Mouse (Mus musculus): ENCODE data around the gene Klc1. TPM values are rescaled to one million over a fixed set of nuclear protein-coding genes. Genes with fewer than 3 reads are reported as not detected.

The Klc1 gene
- polyA plus RNA-seq, 1 experiment from 2014 or later: 430 TPM

DNA sequence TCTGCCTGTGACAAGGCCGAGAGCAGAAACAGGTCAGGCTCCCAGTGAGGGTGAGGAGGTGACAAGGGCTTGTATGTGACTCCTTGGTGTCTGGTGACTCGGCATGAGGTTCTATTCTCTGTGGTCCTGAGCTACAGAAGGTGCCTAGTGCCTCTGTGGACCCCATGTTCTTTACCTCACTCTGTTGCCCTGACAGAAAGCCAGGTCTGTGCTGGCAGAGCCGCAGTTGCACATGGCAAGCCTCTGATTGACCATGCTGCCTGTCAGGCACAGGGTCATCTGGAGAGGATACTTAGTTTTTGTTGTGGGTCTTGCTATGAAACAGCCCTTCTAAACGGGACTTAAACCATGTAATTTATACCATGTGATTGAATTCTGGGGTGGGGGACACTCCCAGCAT lies 63.3 kb downstream of the Klc1 start:
- H3K4me3 ChIP-seq: no peak overlapping the region
- no peaks in the 10 kb centered on the region for H3K9me3 ChIP-seq (replicated peaks)
- no peak for ATAC-seq (ENCODE audit: low FRiP score)
- H3K9ac ChIP-seq: no peak overlapping the region
- no peaks in the 10 kb centered on the region for H3K27me3 ChIP-seq
- peaks cover 40% of the 10 kb centered on the region for H3K36me3 ChIP-seq
- WGBS: 68% methylated on average over 4 of the region's 4 CpGs
- no peak overlapping the region for H3K4me2 ChIP-seq (replicated peaks)
- H3K4me1 ChIP-seq: peaks cover 14% of the 10 kb centered on the region
- H3K27ac ChIP-seq: no peak overlapping the region

DNA sequence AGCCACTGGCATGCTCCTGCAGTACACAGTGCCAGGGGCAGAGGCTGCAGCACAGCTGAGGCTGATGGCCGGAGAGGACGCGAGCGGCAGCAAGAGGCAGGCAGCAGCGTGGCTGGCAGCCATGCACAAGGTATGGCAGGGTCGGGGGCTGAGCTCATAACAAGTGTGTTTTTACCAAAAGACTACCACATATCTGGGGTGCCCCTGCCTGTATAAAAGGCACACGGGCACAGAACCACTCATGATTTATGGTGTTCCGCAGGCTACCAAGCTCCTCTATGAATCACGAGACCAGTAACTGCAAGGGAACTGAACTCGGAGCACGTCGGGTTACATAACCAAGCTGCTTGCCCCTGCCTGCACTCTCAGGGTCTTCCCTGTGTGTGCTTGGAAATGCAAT lies 68.9 kb downstream of the Klc1 start:
- ATAC-seq (ENCODE audit: low FRiP score): no peak
- Histone ChIP-seq H3K36me3 (peaks cover 83% of the 10 kb centered on the region), H3K4me1 (no peaks in the 10 kb centered on the region), H3K27ac (no peak overlapping the region), H3K9me3 (replicated peaks) (no peaks in the 10 kb centered on the region), H3K9ac (no peak overlapping the region), H3K27me3 (no peaks in the 10 kb centered on the region), H3K4me2 (replicated peaks) (no peak overlapping the region), H3K4me3 (no peak overlapping the region)
- WGBS: 95% methylated on average over 12 of the region's 12 CpGs

DNA sequence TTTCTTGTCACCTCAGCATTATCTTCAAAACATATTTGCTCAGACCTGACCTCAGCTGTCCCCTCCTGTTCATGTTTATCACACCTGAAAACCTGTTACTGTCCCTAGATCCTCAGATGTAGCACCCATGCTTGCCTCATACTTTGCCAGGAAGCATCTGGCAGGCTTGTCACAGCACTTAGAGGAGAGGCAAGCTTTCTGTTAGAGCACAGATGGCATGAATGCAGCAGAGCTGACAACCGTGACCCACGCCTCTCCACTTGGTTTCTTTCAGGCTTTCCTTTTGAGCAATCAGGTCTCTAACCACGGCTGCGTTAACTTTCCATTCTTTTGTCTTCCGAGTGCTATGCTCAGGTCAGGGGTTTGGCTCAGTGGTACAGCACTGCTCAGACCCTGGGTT lies 70.8 kb downstream of the Klc1 start:
- peaks cover 86% of the 10 kb centered on the region for H3K36me3 ChIP-seq
- no peaks in the 10 kb centered on the region for H3K27me3 ChIP-seq
- 57% methylated on average over 5 of the region's 5 CpGs for WGBS
- H3K4me1 ChIP-seq: no peaks in the 10 kb centered on the region
- no peak overlapping the region for H3K4me3 ChIP-seq
- ATAC-seq (ENCODE audit: low FRiP score): peak; percentile 63
- no peak overlapping the region for H3K9ac ChIP-seq
- no peaks in the 10 kb centered on the region for H3K9me3 ChIP-seq (replicated peaks)
- H3K27ac ChIP-seq: peak overlapping the region; percentile 45; the same call in 1 of the 2 replicates
- no peak overlapping the region for H3K4me2 ChIP-seq (replicated peaks)

DNA sequence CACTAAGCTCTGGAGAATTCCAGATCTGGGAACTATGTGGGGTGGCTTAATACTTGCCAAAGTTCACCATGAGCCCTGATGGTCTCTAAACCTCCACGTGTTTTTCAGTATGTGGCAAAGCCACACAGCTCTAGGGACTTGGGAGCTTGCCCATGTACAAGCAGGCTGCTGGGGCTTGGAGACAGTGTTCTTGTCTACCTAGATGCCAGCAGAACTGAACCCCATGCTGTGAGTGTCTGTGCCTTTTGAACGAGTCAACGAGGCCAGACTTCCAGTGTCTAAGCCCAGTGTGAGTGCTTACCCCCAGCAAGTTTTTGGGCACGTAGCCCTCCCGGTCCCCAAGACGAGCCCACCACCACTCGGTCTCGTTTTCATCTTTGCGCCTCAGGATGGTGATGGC lies 71.3 kb downstream of the Klc1 start:
- Histone ChIP-seq H3K9ac (no peak overlapping the region), H3K27me3 (no peaks in the 10 kb centered on the region), H3K36me3 (peaks cover 84% of the 10 kb centered on the region), H3K4me3 (no peak overlapping the region), H3K27ac (peak overlapping the region; percentile 45; the same call in 1 of the 2 replicates), H3K4me1 (no peaks in the 10 kb centered on the region), H3K4me2 (replicated peaks) (no peak overlapping the region), H3K9me3 (replicated peaks) (no peaks in the 10 kb centered on the region)
- no peak for ATAC-seq (ENCODE audit: low FRiP score)
- WGBS: 89% methylated on average over 9 of the region's 9 CpGs

DNA sequence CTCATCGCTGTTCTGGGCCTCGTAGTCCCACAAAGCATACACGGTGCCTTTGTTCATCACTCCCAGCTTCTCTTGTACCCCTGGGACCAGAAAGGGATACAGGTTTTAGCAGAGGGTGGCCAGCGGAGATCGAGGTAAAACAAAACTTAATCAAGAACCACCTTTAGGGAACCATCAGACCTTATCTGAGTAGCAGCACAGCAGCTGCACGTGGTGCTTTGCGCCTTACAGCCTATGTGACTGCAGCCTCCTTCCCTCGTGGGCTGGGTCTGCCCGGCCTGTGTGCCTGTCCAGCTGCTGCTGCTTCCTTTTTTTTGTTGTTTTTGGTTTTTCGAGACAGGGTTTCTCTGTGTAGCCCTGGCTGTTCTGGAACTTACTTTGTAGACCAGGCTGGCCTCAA lies 71.7 kb downstream of the Klc1 start:
- Histone ChIP-seq H3K4me3 (no peak overlapping the region), H3K27ac (no peak overlapping the region), H3K36me3 (peaks cover 83% of the 10 kb centered on the region), H3K27me3 (no peaks in the 10 kb centered on the region), H3K9ac (no peak overlapping the region), H3K4me2 (replicated peaks) (no peak overlapping the region), H3K4me1 (no peaks in the 10 kb centered on the region), H3K9me3 (replicated peaks) (no peaks in the 10 kb centered on the region)
- 87% methylated on average over 10 of the region's 10 CpGs for WGBS
- ATAC-seq (ENCODE audit: low FRiP score): no peak

DNA sequence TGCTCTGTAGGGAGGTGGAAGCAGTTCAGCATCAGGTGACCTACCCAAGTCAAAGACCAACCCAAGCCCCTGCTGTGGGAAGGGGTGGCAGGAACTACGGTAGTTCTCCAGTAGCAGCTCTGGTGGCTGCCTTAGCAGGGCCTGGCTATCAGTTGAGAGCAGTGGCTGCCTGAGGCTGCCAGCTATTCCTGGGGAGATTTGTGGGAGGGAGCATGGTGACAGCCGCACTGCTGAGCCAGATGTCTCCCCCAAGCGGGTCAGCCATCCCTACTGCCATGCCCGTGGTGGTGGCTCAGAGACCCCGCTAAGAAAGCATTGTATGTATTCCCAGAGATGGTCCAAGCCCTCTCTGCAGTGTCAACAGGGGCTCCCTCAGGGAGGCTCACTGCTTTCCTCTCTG lies 74.0 kb downstream of the Klc1 start:
- WGBS: 81% methylated on average over 5 of the region's 5 CpGs

DNA sequence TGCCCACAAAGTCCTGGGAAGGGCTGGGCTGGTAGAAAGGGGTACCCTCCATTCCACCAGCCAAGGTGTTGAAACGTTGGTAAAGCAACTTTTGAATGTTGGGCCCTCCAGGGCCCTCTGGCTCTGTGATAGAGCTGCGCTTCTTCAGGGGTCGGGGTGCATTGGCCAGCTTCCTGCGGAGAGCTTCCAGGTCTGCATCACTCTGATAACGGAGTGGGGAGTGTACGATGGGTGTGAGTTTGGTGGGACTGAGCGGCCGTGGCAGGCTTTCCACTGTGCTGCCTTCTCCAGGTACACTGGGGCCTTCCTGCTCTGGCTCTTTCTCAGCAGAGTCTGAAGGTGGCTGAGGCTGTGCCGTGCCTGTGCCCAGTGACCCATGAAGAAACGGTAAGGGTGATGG lies 74.8 kb downstream of the Klc1 start:
- H3K4me1 ChIP-seq: no peaks in the 10 kb centered on the region
- H3K27ac ChIP-seq: no peak overlapping the region
- H3K4me3 ChIP-seq: no peak overlapping the region
- H3K4me2 ChIP-seq (replicated peaks): no peak overlapping the region
- H3K9ac ChIP-seq: no peak overlapping the region
- H3K9me3 ChIP-seq (replicated peaks): no peaks in the 10 kb centered on the region
- no peak for ATAC-seq (ENCODE audit: low FRiP score)
- WGBS: 88% methylated on average over 10 of the region's 10 CpGs
- no peaks in the 10 kb centered on the region for H3K27me3 ChIP-seq
- H3K36me3 ChIP-seq: peaks cover 62% of the 10 kb centered on the region

More for the DNA sequence above, 74.0 kb downstream of the Klc1 start:
- Histone ChIP-seq H3K27ac (no peak overlapping the region), H3K9ac (no peak overlapping the region), H3K4me2 (replicated peaks) (no peak overlapping the region), H3K9me3 (replicated peaks) (no peaks in the 10 kb centered on the region), H3K4me3 (no peak overlapping the region), H3K27me3 (no peaks in the 10 kb centered on the region), H3K4me1 (no peaks in the 10 kb centered on the region), H3K36me3 (peaks cover 69% of the 10 kb centered on the region)
- ATAC-seq (ENCODE audit: low FRiP score): no peak

DNA sequence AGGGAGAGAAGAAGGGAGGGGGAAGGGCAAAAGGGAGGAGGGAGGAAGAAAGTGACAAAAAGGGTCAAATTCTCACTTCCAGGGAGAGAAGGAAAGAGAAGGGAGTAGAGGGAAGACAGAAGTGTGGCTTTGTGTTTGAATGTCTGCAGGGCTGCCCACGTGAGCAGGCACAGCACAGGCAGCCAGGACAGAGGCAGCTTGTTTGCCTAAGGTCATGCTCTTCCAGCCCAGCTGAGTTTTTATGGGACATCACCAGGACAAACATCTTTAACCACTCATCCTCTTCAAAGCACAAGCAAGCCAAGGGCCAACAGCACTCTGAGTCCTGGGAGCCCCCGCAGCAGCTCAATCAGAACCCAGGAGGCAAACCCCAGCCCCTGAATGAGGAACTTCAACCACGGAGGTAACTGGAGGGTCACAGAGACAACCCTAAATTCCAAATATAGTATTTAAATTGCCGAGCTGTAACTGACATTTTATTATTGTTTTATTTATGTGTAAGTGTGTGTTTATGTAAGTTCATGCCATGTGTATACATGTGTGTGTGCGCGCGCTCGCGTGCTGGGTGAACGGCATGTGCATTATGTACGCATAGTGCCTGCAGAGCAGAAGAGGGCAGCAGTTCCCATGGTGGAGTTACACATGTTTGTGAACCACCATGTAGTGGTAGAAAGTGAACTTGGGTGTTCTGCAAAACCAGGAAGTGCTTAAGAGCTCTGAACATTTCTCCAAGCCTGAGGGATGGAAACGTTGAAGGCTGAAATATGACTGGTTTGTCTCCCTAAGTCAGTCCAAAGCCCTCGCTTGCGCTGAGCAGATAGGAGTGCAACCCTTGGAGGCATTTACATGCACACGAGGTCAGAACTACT lies 84.2 kb downstream of the Klc1 start:
- Histone ChIP-seq H3K4me2 (replicated peaks) (no peak overlapping the region), H3K4me1 (no peaks in the 10 kb centered on the region), H3K27ac (no peak overlapping the region), H3K36me3 (peaks cover 18% of the 10 kb centered on the region; the same call in 1 of the 2 replicates), H3K4me3 (no peak overlapping the region), H3K9ac (no peak overlapping the region), H3K27me3 (no peaks in the 10 kb centered on the region), H3K9me3 (replicated peaks) (no peaks in the 10 kb centered on the region)
- no peak for ATAC-seq (ENCODE audit: low FRiP score)
- 82% methylated on average over 15 of the region's 15 CpGs for WGBS

DNA sequence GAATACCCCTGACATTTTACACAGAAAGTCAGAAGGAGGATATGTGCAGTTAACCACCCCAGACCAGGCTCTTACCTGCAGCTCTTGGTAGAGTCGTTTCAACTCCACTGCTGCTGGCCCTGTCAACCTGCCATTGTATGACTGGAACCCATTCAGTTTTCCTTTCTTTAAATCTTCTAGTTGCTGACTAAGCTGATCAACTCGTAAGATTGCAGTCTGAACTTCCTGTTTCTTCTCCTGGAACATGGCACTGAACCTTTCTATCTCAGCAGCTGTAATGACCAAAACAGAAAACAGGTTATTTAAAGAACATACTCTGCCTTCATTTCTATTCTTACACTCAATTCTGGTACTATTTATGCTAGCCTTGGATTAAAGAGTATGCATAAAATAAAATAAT lies 84.8 kb downstream of the Klc1 start:
- peaks cover 18% of the 10 kb centered on the region; the same call in 1 of the 2 replicates for H3K36me3 ChIP-seq
- no peak overlapping the region for H3K9ac ChIP-seq
- no peaks in the 10 kb centered on the region for H3K27me3 ChIP-seq
- H3K9me3 ChIP-seq (replicated peaks): no peaks in the 10 kb centered on the region
- H3K27ac ChIP-seq: no peak overlapping the region
- H3K4me3 ChIP-seq: no peak overlapping the region
- ATAC-seq (ENCODE audit: low FRiP score): no peak
- no peak overlapping the region for H3K4me2 ChIP-seq (replicated peaks)
- H3K4me1 ChIP-seq: no peaks in the 10 kb centered on the region
- WGBS: 76% methylated on average over 2 of the region's 2 CpGs

DNA sequence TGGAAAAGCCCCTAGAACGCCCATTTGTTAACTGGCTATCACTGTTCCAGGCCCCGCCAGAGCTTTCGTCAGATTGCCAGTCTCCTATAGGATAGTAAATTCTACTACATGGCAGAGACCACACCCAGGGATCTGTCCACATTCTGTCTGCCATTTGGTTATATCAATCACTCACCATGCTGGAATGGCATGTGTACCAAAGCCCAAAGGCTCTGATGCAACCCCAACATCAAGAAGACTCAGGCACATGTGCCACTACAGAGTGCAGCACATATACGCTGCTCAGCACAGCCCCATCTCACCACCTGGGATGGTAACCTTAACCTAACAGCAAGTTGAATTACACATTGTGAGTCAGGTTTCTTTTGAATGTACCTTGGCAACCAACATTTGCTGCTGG lies 87.3 kb downstream of the Klc1 start:
- ATAC-seq (ENCODE audit: low FRiP score): no peak
- peaks cover 8% of the 10 kb centered on the region; the same call in 1 of the 2 replicates for H3K36me3 ChIP-seq
- WGBS: 93% methylated on average over 4 of the region's 4 CpGs
- H3K27me3 ChIP-seq: no peaks in the 10 kb centered on the region
- H3K9ac ChIP-seq: no peak overlapping the region
- H3K27ac ChIP-seq: no peak overlapping the region
- H3K4me2 ChIP-seq (replicated peaks): no peak overlapping the region
- H3K4me3 ChIP-seq: no peak overlapping the region
- H3K9me3 ChIP-seq (replicated peaks): 0 out of 2 replicates have a peak, but pooled peaks cover 7% of the 10 kb centered on the region
- H3K4me1 ChIP-seq: no peaks in the 10 kb centered on the region

DNA sequence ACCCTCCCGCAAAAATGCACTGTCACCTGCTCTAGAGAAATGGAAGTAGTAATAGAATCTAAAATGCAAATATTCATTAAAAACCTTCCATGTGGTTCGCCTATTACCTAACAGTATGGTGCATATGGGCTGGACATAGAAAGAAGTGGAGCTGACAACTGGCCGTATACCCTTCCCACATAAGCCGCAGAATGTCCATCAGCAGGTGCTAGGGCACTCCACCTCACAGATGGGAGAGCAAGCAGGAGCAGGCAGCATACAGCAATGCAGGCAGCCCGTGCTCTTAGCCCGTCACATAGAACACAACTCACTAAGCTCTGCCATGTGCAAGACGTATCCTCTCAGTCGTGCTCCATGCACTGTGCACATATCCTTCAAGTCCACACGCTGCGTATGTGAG lies 88.2 kb downstream of the Klc1 start:
- Histone ChIP-seq H3K36me3 (peaks cover 7% of the 10 kb centered on the region; the same call in 1 of the 2 replicates), H3K9me3 (replicated peaks) (0 out of 2 replicates have a peak, but pooled peaks cover 7% of the 10 kb centered on the region), H3K4me3 (no peak overlapping the region), H3K27me3 (no peaks in the 10 kb centered on the region), H3K27ac (no peak overlapping the region), H3K9ac (no peak overlapping the region), H3K4me2 (replicated peaks) (no peak overlapping the region), H3K4me1 (no peaks in the 10 kb centered on the region)
- 87% methylated on average over 10 of the region's 10 CpGs for WGBS
- no peak for ATAC-seq (ENCODE audit: low FRiP score)

DNA sequence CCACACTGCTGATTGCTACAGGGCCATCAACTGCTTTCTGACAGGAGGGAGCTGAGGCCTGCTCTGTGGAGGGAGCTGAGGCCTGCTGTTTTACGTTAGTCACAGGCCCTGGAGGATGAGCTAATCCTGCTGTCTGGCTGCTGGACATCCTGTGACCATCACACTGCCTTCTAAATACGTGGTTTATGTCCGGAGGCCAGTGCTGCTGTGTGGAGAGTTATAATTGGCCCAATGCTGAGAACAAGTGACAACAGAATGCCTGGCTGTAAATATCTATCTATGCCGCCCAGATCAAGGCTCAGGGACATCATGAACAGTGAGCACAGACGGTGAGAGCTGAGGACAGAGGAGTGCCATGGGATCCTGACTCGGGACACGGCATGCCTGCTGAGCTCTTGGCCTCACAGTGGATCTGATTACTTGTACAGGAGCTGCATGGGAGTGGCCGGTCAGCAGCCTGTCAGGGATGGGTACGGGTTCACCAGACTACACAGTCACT lies 89.7 kb downstream of the Klc1 start:
- Histone ChIP-seq H3K9ac (no peak overlapping the region), H3K4me3 (no peak overlapping the region), H3K9me3 (replicated peaks) (0 out of 2 replicates have a peak, but pooled peaks cover 7% of the 10 kb centered on the region), H3K4me1 (no peaks in the 10 kb centered on the region), H3K36me3 (no peaks in the 10 kb centered on the region), H3K27ac (no peak overlapping the region), H3K27me3 (no peaks in the 10 kb centered on the region), H3K4me2 (replicated peaks) (no peak overlapping the region)
- ATAC-seq (ENCODE audit: low FRiP score): no peak
- WGBS: 73% methylated on average over 9 of the region's 9 CpGs

DNA sequence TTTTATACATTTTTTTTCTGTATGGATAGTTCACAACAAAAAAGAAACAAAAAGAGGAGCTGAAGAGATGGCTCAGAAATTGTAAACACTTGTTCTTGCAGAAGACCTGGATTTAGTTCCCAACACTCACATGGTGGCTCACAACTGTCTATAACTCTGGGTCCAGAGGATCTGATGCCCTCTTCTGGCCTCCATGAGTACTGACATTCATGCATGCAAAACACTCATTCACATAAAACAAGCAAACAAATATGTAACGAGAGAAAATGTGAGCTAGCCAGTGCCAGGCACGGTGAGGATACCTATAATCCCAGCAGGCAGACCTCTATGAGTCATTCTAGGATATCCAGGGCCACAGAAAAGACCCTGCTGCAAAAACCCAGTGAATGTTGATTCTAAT lies 92.6 kb downstream of the Klc1 start:
- Histone ChIP-seq H3K27ac (no peak overlapping the region), H3K4me2 (replicated peaks) (no peak overlapping the region), H3K36me3 (0 out of 2 replicates have a peak, but pooled peaks cover 6% of the 10 kb centered on the region), H3K4me1 (no peaks in the 10 kb centered on the region), H3K4me3 (no peak overlapping the region), H3K27me3 (no peaks in the 10 kb centered on the region), H3K9ac (no peak overlapping the region), H3K9me3 (replicated peaks) (0 out of 2 replicates have a peak, but pooled peaks cover 7% of the 10 kb centered on the region)
- 63% methylated on average over 2 of the region's 2 CpGs for WGBS
- no peak for ATAC-seq (ENCODE audit: low FRiP score)
